Mouse (Mus musculus) heart, embryonic 15.5 days (tissue): ENCODE data around the gene Rasa4. TPM values are rescaled to one million over a fixed set of nuclear protein-coding genes. Genes with fewer than 3 reads are reported as not detected.

Experiments used
- ATAC-seq: fragments of 200-750 bp; cut with Nextera tagmentation; replicated peaks from 2 replicates; pipeline ENCODE4 v1.8.0; 2017; ENCODE audit warnings: low read depth, moderate TSS enrichment; ENCODE audit not compliant: insufficient number of reproducible peaks, insufficient read depth, low FRiP score
- H3K27ac ChIP-seq: fragments of 300-500 bp; sonication (generic); 2 replicates; pipeline ENCODE4 v1.5.1; 2015; ENCODE audit warnings: mild to moderate bottlenecking, inconsistent platforms
- H3K27me3 ChIP-seq: fragments of 300-500 bp; sonication (generic); 2 replicates; pipeline ENCODE4 v1.6.1; 2015; ENCODE audit warnings: inconsistent platforms
- H3K36me3 ChIP-seq: fragments of 300-500 bp; sonication (generic); 2 replicates; pipeline ENCODE4 v1.6.1; 2015; ENCODE audit warnings: mild to moderate bottlenecking, inconsistent platforms
- H3K4me1 ChIP-seq: fragments of 300-500 bp; sonication (generic); replicated peaks from 2 replicates; pipeline ENCODE4 v1.6.1; 2015; ENCODE audit warnings: inconsistent platforms
- H3K4me2 ChIP-seq: fragments of 300-500 bp; sonication (generic); 2 replicates; pipeline ENCODE4 v1.6.1; 2015; ENCODE audit warnings: inconsistent platforms, mild to moderate bottlenecking, moderate library complexity
- H3K4me3 ChIP-seq: fragments of 300-500 bp; sonication (generic); 2 replicates; pipeline ENCODE4 v1.5.1; 2015; ENCODE audit warnings: mild to moderate bottlenecking, inconsistent platforms
- H3K9ac ChIP-seq: fragments of 300-500 bp; sonication (generic); 2 replicates; pipeline ENCODE4 v1.6.1; 2015; ENCODE audit warnings: mild to moderate bottlenecking, inconsistent platforms
- H3K9me3 ChIP-seq: fragments of 300-500 bp; sonication (generic); replicated peaks from 2 replicates; pipeline ENCODE4 v1.6.1; 2016; ENCODE audit warnings: inconsistent platforms
- WGBS: fragments of 180-500 bp; shearing (Covaris S2); methylation state at CpG from one replicate; pipeline ENCODE4 v1.1.7; 2015; ENCODE audit warnings: mixed read lengths; 5-methylcytosine and 5-hydroxymethylcytosine counted together
- polyA plus RNA-seq: library from polyadenylated mRNA; unstranded; fragments of >200 nt; fragmentation: Nextera tagmentation; extraction: Ambion mirVana; gene quantifications from 2 replicates; pipeline ENCODE4 v1.2.1, GENCODE M21; 2015

Gene Rasa4
- polyA plus RNA-seq: 1.4 and 3.6 TPM in 2 replicates

GRCm38 (mm10) chr5:136083669-136084107 is at the start of gene Rasa4:
TSS of gene Rasa4 (plus strand) at chr5:136083916.
- H3K4me1 ChIP-seq: peaks cover 18% of the 10 kb centered on the region
- no peaks in the 10 kb centered on the region for H3K36me3 ChIP-seq
- peak within 1 kb of the TSS; percentile 50 for H3K9ac ChIP-seq
- H3K4me2 ChIP-seq: peak within 1 kb of the TSS; percentile 93
- ATAC-seq: peak; percentile 98
- H3K9me3 ChIP-seq: no peaks in the 10 kb centered on the region
- H3K27ac ChIP-seq: no peak within 1 kb of the TSS
- H3K4me3 ChIP-seq: peak within 1 kb of the TSS; percentile 57
- whole genome bisulfite sequencing: under 1% methylated on average over 26 of the region's 28 CpGs
- H3K27me3 ChIP-seq: peaks cover 33% of the 10 kb centered on the region

- no peaks in the 10 kb centered on the region for H3K27me3 ChIP-seq
- H3K36me3 ChIP-seq: peaks cover 17% of the 10 kb centered on the region; the same call in 1 of the 2 replicates
- H3K27ac ChIP-seq: no peak overlapping the region
- H3K4me3 ChIP-seq: no peak overlapping the region
- ATAC-seq: no peak
- no peak overlapping the region for H3K4me2 ChIP-seq
- H3K4me1 ChIP-seq: peaks cover 4% of the 10 kb centered on the region; the same call in 1 of the 2 replicates
- WGBS: 75% methylated on average over 4 of the region's 4 CpGs
- no peak overlapping the region for H3K9ac ChIP-seq
- H3K9me3 ChIP-seq: no peaks in the 10 kb centered on the region
Observed at GRCm38 (mm10) chr5:136034868-136035267, 48.8 kb upstream of the Rasa4 start.

- ATAC-seq: no peak
- Histone ChIP-seq H3K27ac (no peak overlapping the region), H3K36me3 (peaks cover 17% of the 10 kb centered on the region; the same call in 1 of the 2 replicates), H3K4me3 (no peak overlapping the region), H3K4me1 (peaks cover 4% of the 10 kb centered on the region; the same call in 1 of the 2 replicates), H3K9me3 (no peaks in the 10 kb centered on the region), H3K4me2 (no peak overlapping the region), H3K9ac (no peak overlapping the region), H3K27me3 (no peaks in the 10 kb centered on the region)
- WGBS: 80% methylated on average over 1 of the region's 1 CpGs
Observed at GRCm38 (mm10) chr5:136035285-136035684, 48.4 kb upstream of the Rasa4 start.

GRCm38 (mm10) chr5:136036667-136037066 is 47.0 kb upstream of the Rasa4 start:
- H3K4me3 ChIP-seq: no peak overlapping the region
- peaks cover 4% of the 10 kb centered on the region; the same call in 1 of the 2 replicates for H3K4me1 ChIP-seq
- H3K9me3 ChIP-seq: no peaks in the 10 kb centered on the region
- no peak overlapping the region for H3K4me2 ChIP-seq
- H3K27me3 ChIP-seq: no peaks in the 10 kb centered on the region
- no peak for ATAC-seq
- H3K36me3 ChIP-seq: peaks cover 5% of the 10 kb centered on the region; the same call in 1 of the 2 replicates
- H3K27ac ChIP-seq: no peak overlapping the region
- H3K9ac ChIP-seq: no peak overlapping the region
- WGBS: 90% methylated on average over 1 of the region's 1 CpGs

GRCm38 (mm10) chr5:136038258-136039214 is 45.2 kb upstream of the Rasa4 start, which contains the start of gene Upk3b:
TSS of gene Upk3b (plus strand) at chr5:136038496.
- peak; percentile 68; the same call in 1 of the 2 replicates for ATAC-seq
- no peak within 1 kb of the TSS for H3K27ac ChIP-seq
- H3K9me3 ChIP-seq: no peaks in the 10 kb centered on the region
- 50% methylated on average over 17 of the region's 17 CpGs for WGBS
- no peak within 1 kb of the TSS for H3K4me3 ChIP-seq
- H3K4me1 ChIP-seq: peaks cover 4% of the 10 kb centered on the region; the same call in 1 of the 2 replicates
- no peaks in the 10 kb centered on the region for H3K27me3 ChIP-seq
- H3K4me2 ChIP-seq: no peak within 1 kb of the TSS
- H3K36me3 ChIP-seq: no peaks in the 10 kb centered on the region
- no peak within 1 kb of the TSS for H3K9ac ChIP-seq

GRCm38 (mm10) chr5:136040210-136040609 is 43.5 kb upstream of the Rasa4 start:
- WGBS: 40% methylated on average over 5 of the region's 5 CpGs
- Histone ChIP-seq H3K9ac (no peak overlapping the region), H3K4me1 (peaks cover 4% of the 10 kb centered on the region; the same call in 1 of the 2 replicates), H3K4me2 (peak overlapping the region; percentile 17), H3K9me3 (no peaks in the 10 kb centered on the region), H3K27ac (no peak overlapping the region), H3K27me3 (no peaks in the 10 kb centered on the region), H3K36me3 (no peaks in the 10 kb centered on the region), H3K4me3 (no peak overlapping the region)
- ATAC-seq: no peak

GRCm38 (mm10) chr5:136041260-136041659 is 42.5 kb upstream of the Rasa4 start:
- WGBS: 51% methylated on average over 2 of the region's 2 CpGs
- Histone ChIP-seq H3K9me3 (no peaks in the 10 kb centered on the region), H3K9ac (no peak overlapping the region), H3K27me3 (no peaks in the 10 kb centered on the region), H3K4me1 (peaks cover 4% of the 10 kb centered on the region; the same call in 1 of the 2 replicates), H3K4me2 (no peak overlapping the region), H3K27ac (no peak overlapping the region), H3K36me3 (no peaks in the 10 kb centered on the region), H3K4me3 (no peak overlapping the region)
- no peak for ATAC-seq

GRCm38 (mm10) chr5:136041666-136042065 is 42.0 kb upstream of the Rasa4 start:
- Histone ChIP-seq H3K4me1 (peaks cover 4% of the 10 kb centered on the region; the same call in 1 of the 2 replicates), H3K4me3 (no peak overlapping the region), H3K4me2 (no peak overlapping the region), H3K9ac (no peak overlapping the region), H3K27ac (no peak overlapping the region), H3K9me3 (no peaks in the 10 kb centered on the region), H3K36me3 (no peaks in the 10 kb centered on the region), H3K27me3 (no peaks in the 10 kb centered on the region)
- WGBS: 92% methylated on average over 8 of the region's 8 CpGs
- no peak for ATAC-seq

- H3K27me3 ChIP-seq: no peaks in the 10 kb centered on the region
- H3K9me3 ChIP-seq: no peaks in the 10 kb centered on the region
- H3K36me3 ChIP-seq: no peaks in the 10 kb centered on the region
- H3K27ac ChIP-seq: no peak overlapping the region
- H3K4me3 ChIP-seq: no peak overlapping the region
- H3K9ac ChIP-seq: no peak overlapping the region
- no peaks in the 10 kb centered on the region; the same call in 1 of the 2 replicates for H3K4me1 ChIP-seq
- no peak for ATAC-seq
- WGBS: 63% methylated on average over 13 of the region's 13 CpGs
- no peak overlapping the region for H3K4me2 ChIP-seq
Observed at GRCm38 (mm10) chr5:136044865-136045264, 38.9 kb upstream of the Rasa4 start.

GRCm38 (mm10) chr5:136045408-136045807 is 38.3 kb upstream of the Rasa4 start:
- Histone ChIP-seq H3K9me3 (no peaks in the 10 kb centered on the region), H3K9ac (no peak overlapping the region), H3K27me3 (no peaks in the 10 kb centered on the region), H3K4me3 (no peak overlapping the region), H3K36me3 (no peaks in the 10 kb centered on the region), H3K4me2 (no peak overlapping the region), H3K27ac (no peak overlapping the region), H3K4me1 (no peaks in the 10 kb centered on the region)
- no peak for ATAC-seq
- 39% methylated on average over 9 of the region's 9 CpGs for WGBS

- ATAC-seq: no peak
- WGBS: 6% methylated on average over 10 of the region's 10 CpGs
Observed at GRCm38 (mm10) chr5:136045987-136046386, 37.7 kb upstream of the Rasa4 start.

More at GRCm38 (mm10) chr5:136045987-136046386, 37.7 kb upstream of the Rasa4 start:
- H3K4me3 ChIP-seq: no peak overlapping the region
- H3K4me2 ChIP-seq: no peak overlapping the region
- H3K4me1 ChIP-seq: no peaks in the 10 kb centered on the region
- no peaks in the 10 kb centered on the region for H3K36me3 ChIP-seq
- no peak overlapping the region for H3K27ac ChIP-seq
- no peaks in the 10 kb centered on the region for H3K27me3 ChIP-seq
- H3K9me3 ChIP-seq: no peaks in the 10 kb centered on the region
- no peak overlapping the region for H3K9ac ChIP-seq
